Mouse (Mus musculus) CD4-positive, CD25-positive, alpha-beta regulatory T cell, adult 9 weeks (primary cell): ENCODE data around the gene Olfr66. TPM values are rescaled to one million over a fixed set of nuclear protein-coding genes. Genes with fewer than 3 reads are reported as not detected.

Source experiments
- polyA plus RNA-seq: library from polyadenylated mRNA; unstranded; fragments of 100-300 nt; shearing (Covaris generic); gene quantifications from one replicate; pipeline ENCODE4 v1.2.1, GENCODE M21; 2017

The Olfr66 gene
- polyA plus RNA-seq, result not detected

GRCm38 (mm10) chr7:103886152-103886551 lies at the start of gene Olfr66:
Olfr66 (minus strand) TSS chr7:103886252.

GRCm38 (mm10) chr7:103934264-103934663 lies 48.2 kb upstream of the Olfr66 start, which contains the start of gene Olfr632:
Olfr632 (plus strand) TSS chr7:103934347.

GRCm38 (mm10) chr7:103928525-103928924 lies 42.5 kb upstream of the Olfr66 start, which contains the start of gene Olfr631:
Olfr631 (plus strand) TSS chr7:103928825.

GRCm38 (mm10) chr7:103903187-103903586 lies 17.1 kb upstream of the Olfr66 start, which contains the start of gene Olfr65:
Olfr65 (plus strand) TSS chr7:103903487.

GRCm38 (mm10) chr7:103894385-103894784 lies 8.3 kb upstream of the Olfr66 start, which contains the start of gene Olfr64:
Olfr64 (minus strand) TSS chr7:103894485.

GRCm38 (mm10) chr7:103853090-103853489 lies 33.0 kb downstream of the Olfr66 start, which contains the start of gene Hbb-y:
Hbb-y (minus strand) TSS chr7:103853216.

GRCm38 (mm10) chr7:103843034-103843433 lies 43.0 kb downstream of the Olfr66 start, which contains the start of gene Hbb-bh1:
Hbb-bh1 (minus strand) TSS chr7:103843164.

GRCm38 (mm10) chr7:103840268-103840667 lies 45.8 kb downstream of the Olfr66 start, which contains the start of gene Hbb-bh2:
Hbb-bh2 (minus strand) TSS chr7:103840520.

Other genes starting within 250 kb of the Olfr66 start
- gene Olfr622, start 243.6 kb downstream of the Olfr66 start, polyA plus RNA-seq, result not detected
- not detected for gene Olfr623, start 222.6 kb downstream of the Olfr66 start, polyA plus RNA-seq
- not detected for gene Olfr624, start 215.1 kb downstream of the Olfr66 start, polyA plus RNA-seq
- gene Olfr625-ps1, start 203.5 kb downstream of the Olfr66 start, polyA plus RNA-seq, result not detected
- gene Olfr243, start 171.6 kb downstream of the Olfr66 start, polyA plus RNA-seq, result not detected
- not detected for gene Olfr628, start 155.9 kb downstream of the Olfr66 start, polyA plus RNA-seq
- not detected for gene Olfr629, start 141.3 kb downstream of the Olfr66 start, polyA plus RNA-seq
- gene Olfr630, start 128.9 kb downstream of the Olfr66 start, polyA plus RNA-seq, result not detected
- not detected for gene Olfr69, start 114.7 kb downstream of the Olfr66 start, polyA plus RNA-seq
- gene Olfr68, start 106.6 kb downstream of the Olfr66 start, polyA plus RNA-seq, result 0.09 TPM
- gene Olfr67, start 94.4 kb downstream of the Olfr66 start, polyA plus RNA-seq, result not detected
- 19.9 TPM for gene Hbb-bt, start 72.3 kb downstream of the Olfr66 start, polyA plus RNA-seq
- 82.8 TPM for gene Hbb-bs, start 58.2 kb downstream of the Olfr66 start, polyA plus RNA-seq
- gene Hbb-bh2, start 45.7 kb downstream of the Olfr66 start, polyA plus RNA-seq, result not detected
- not detected for gene Hbb-bh1, start 43.1 kb downstream of the Olfr66 start, polyA plus RNA-seq
- gene Hbb-y, start 33.0 kb downstream of the Olfr66 start, polyA plus RNA-seq, result not detected
- not detected for gene Olfr64, start 8.2 kb upstream of the Olfr66 start, polyA plus RNA-seq
- not detected for gene Olfr65, start 17.2 kb upstream of the Olfr66 start, polyA plus RNA-seq
- not detected for gene Olfr631, start 42.6 kb upstream of the Olfr66 start, polyA plus RNA-seq
- not detected for gene Olfr632, start 48.1 kb upstream of the Olfr66 start, polyA plus RNA-seq
- gene Olfr633, start 58.2 kb upstream of the Olfr66 start, polyA plus RNA-seq, result not detected
- 0.04 TPM for gene Olfr635, start 84.9 kb upstream of the Olfr66 start, polyA plus RNA-seq
- gene Olfr638, start 112.5 kb upstream of the Olfr66 start, polyA plus RNA-seq, result not detected
- not detected for gene Olfr639, start 131.1 kb upstream of the Olfr66 start, polyA plus RNA-seq
- gene Olfr640, start 139.3 kb upstream of the Olfr66 start, polyA plus RNA-seq, result not detected
- gene Olfr641, start 149.2 kb upstream of the Olfr66 start, polyA plus RNA-seq, result not detected
- gene Olfr642, start 166.4 kb upstream of the Olfr66 start, polyA plus RNA-seq, result 0.06 TPM
- gene 4930516K23Rik, start 175.2 kb upstream of the Olfr66 start, polyA plus RNA-seq, result not detected
- not detected for gene Olfr644, start 185.6 kb upstream of the Olfr66 start, polyA plus RNA-seq
- gene Olfr645, start 199.2 kb upstream of the Olfr66 start, polyA plus RNA-seq, result not detected
- not detected for gene Olfr646, start 218.6 kb upstream of the Olfr66 start, polyA plus RNA-seq
- gene Ubqln5, start 243.6 kb upstream of the Olfr66 start, polyA plus RNA-seq, result not detected